Mouse (Mus musculus) E14TG2a.4 (cell line): ENCODE results near the gene Fam193b.

ENCODE experiments used
- CTCF ChIP-seq: conservative IDR thresholded peaks from 2 replicates; pipeline ENCODE4 v1.5.1; 2014; ENCODE audit warnings: low read length
- NANOG ChIP-seq: IDR thresholded peaks from 2 replicates; pipeline ENCODE4 v1.6.1; 2014; ENCODE audit warnings: borderline replicate concordance, low read length, mixed read lengths
- POU5F1 ChIP-seq: IDR thresholded peaks from 2 replicates; pipeline ENCODE4 v1.6.1; 2014; ENCODE audit warnings: low read length, borderline replicate concordance

DNA sequence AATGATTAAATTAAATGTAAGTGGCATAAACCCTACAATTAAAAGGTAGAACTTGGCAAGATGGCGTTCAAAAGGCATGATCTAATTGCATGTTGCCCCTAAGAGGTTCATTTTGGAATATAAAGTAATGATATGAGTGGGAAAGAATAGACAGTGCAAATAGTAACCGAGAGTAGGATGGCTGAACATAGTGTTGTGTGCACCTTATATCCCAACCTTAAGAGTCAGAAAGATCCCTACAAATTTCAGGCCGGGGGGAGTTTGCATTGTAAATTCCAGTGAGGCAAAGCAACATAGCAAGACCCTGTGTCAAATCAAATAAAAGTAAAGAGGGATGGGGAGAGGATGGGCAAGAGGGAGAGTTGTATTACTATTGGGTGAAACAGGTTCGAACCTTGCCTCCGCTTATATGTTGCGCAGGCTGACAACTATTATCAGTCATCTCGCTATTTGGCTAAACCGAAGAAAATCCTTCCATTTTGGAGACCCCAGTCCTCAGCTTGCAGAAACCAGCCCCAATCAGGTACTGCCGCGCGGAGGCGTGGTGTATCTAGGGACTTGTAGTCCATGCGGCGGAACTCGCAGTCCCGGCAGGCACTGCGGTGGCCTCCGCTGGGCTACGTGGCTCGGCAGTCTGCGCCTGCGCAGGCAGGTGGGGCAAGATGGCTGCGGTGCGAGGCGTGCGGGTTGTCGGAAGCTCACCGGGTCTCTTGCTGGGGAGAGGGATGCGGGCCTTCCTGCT lies 21.8 kb upstream of the Fam193b start:
- TF ChIP-seq CTCF (no peak), NANOG (no peak), POU5F1 (no peak)
